Mouse (Mus musculus): ENCODE measurements at regions not wholly inside any gene's neighbourhood (a gene's known extent, or its start where the extent isn't known, plus 50 kb on each side); places are given as distances from the start of the nearest gene placed in this dataset.

DNA sequence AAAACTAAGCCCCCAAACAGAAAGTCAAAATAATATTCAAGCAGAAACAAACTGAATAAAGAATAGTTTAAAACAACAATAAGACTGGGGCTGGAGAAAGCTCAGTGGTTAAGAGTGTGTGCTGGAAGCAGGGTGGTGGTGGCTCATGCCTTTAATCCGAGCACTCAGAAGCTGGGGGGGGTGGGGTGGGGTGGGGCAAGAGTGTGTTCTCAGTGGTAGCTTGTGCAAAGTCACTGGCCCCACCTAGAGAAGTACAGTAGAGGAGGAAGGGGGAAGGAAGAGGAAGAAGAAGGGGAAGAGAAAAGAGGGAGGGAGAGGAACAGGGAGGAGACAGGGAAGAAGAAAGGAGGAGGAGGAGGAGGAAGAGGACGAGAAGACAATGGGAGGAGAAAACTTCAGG lies 141.1 kb upstream of the Usp9x start:
- TF ChIP-seq ZKSCAN1 (IDR thresholded peaks at IDR 0.05; ENCODE audit: low read depth, low read length) (no peak), EP300 (IDR thresholded peaks at IDR 0.05; ENCODE audit: low read depth in 1 of 2, low read length in 2 of 2) (no peak), POLR2AphosphoS5 (IDR thresholded peaks at IDR 0.05; ENCODE audit: borderline replicate concordance, low read depth, low read length) (no peak), MXI1 (IDR thresholded peaks at IDR 0.05; ENCODE audit: low read depth, low read length) (no peak), USF1 (IDR thresholded peaks at IDR 0.05; ENCODE audit: low read depth, low read length) (no peak), CTCF (IDR thresholded peaks at IDR 0.05 in 2 of 3, conservative IDR thresholded peaks at IDR 0.05 in 1 of 3; ENCODE audit: control insufficient read depth in 1 of 3, insufficient read depth in 1 of 3, low read depth in 2 of 3, low read length in 3 of 3, poor library complexity in 1 of 3, severe bottlenecking in 1 of 3) (no peak), MEF2A (IDR thresholded peaks at IDR 0.05; ENCODE audit: extremely low read depth, insufficient replicate concordance, low read depth, low read length, poor library complexity, severe bottlenecking) (no peak), MYC (IDR thresholded peaks at IDR 0.05; ENCODE audit: low read depth, low read length) (no peak)

Measured in MEL (cell line).